Mouse (Mus musculus): ENCODE data around the gene Abraxas2. TPM values are rescaled to one million over a fixed set of nuclear protein-coding genes. Genes with fewer than 3 reads are reported as not detected.

The Abraxas2 gene
- polyA plus RNA-seq, 1 experiment from 2014 or later, result 39.6 TPM

- H3K4me1 ChIP-seq (ENCODE audit: insufficient read depth), result no peaks in the 10 kb centered on the region
- no peaks in the 10 kb centered on the region for H3K36me3 ChIP-seq (ENCODE audit: insufficient read depth)
- WGBS, result 72% methylated on average over 5 of the region's 5 CpGs
- H3K9ac ChIP-seq, result no peak overlapping the region
- H3K27me3 ChIP-seq (ENCODE audit: insufficient read depth, low read length), result no peaks in the 10 kb centered on the region
- H3K4me3 ChIP-seq (ENCODE audit: low read depth, low read length), result no peak overlapping the region
- DNase-seq (no peak), ATAC-seq (ENCODE audit: insufficient read depth) (no peak)
- TF ChIP-seq CTCF (IDR thresholded peaks at IDR 0.05; ENCODE audit: low read depth), result no peak
- no peak overlapping the region for H3K27ac ChIP-seq (ENCODE audit: low read depth)
- no peaks in the 10 kb centered on the region for H3K9me3 ChIP-seq (ENCODE audit: low read depth, low read length)
- no peak overlapping the region for H3K4me2 ChIP-seq
These were observed 32.7 kb downstream of the Abraxas2 start for GRCm38 (mm10) chr7:132891561-132892310.

GRCm38 (mm10) chr7:132892311-132892661 is 33.3 kb downstream of the Abraxas2 start:
- DNase-seq (no peak), ATAC-seq (ENCODE audit: insufficient read depth) (no peak)
- Histone ChIP-seq H3K4me2 (no peak overlapping the region), H3K27me3 (ENCODE audit: insufficient read depth, low read length) (no peaks in the 10 kb centered on the region), H3K4me1 (ENCODE audit: insufficient read depth) (no peaks in the 10 kb centered on the region), H3K27ac (ENCODE audit: low read depth) (no peak overlapping the region), H3K9me3 (ENCODE audit: low read depth, low read length) (no peaks in the 10 kb centered on the region), H3K36me3 (ENCODE audit: insufficient read depth) (no peaks in the 10 kb centered on the region), H3K4me3 (ENCODE audit: low read depth, low read length) (no peak overlapping the region), H3K9ac (no peak overlapping the region)
- TF ChIP-seq CTCF (IDR thresholded peaks at IDR 0.05; ENCODE audit: low read depth), result no peak
- 54% methylated on average over 4 of the region's 4 CpGs for WGBS

GRCm38 (mm10) chr7:132892806-132893205 is 33.8 kb downstream of the Abraxas2 start:
- no peak overlapping the region for H3K4me3 ChIP-seq (ENCODE audit: low read depth, low read length)
- H3K9me3 ChIP-seq (ENCODE audit: low read depth, low read length), result no peaks in the 10 kb centered on the region
- WGBS, result 55% methylated on average over 7 of the region's 7 CpGs
- H3K9ac ChIP-seq, result no peak overlapping the region
- no peak overlapping the region for H3K4me2 ChIP-seq
- H3K4me1 ChIP-seq (ENCODE audit: insufficient read depth), result no peaks in the 10 kb centered on the region
- no peaks in the 10 kb centered on the region for H3K27me3 ChIP-seq (ENCODE audit: insufficient read depth, low read length)
- no peak for DNase-seq
- no peak for TF ChIP-seq CTCF (IDR thresholded peaks at IDR 0.05; ENCODE audit: low read depth)
- no peaks in the 10 kb centered on the region for H3K36me3 ChIP-seq (ENCODE audit: insufficient read depth)
- no peak overlapping the region for H3K27ac ChIP-seq (ENCODE audit: low read depth)
- ATAC-seq (ENCODE audit: insufficient read depth), result no peak

- ATAC-seq (ENCODE audit: insufficient read depth), result no peak
- H3K4me1 ChIP-seq (ENCODE audit: insufficient read depth), result no peaks in the 10 kb centered on the region
- H3K4me2 ChIP-seq, result no peak overlapping the region
- H3K36me3 ChIP-seq (ENCODE audit: insufficient read depth), result no peaks in the 10 kb centered on the region
- H3K9me3 ChIP-seq (ENCODE audit: low read depth, low read length), result no peaks in the 10 kb centered on the region
- WGBS, result 89% methylated on average over 1 of the region's 1 CpGs
- H3K27me3 ChIP-seq (ENCODE audit: insufficient read depth, low read length), result no peaks in the 10 kb centered on the region
- no peak for TF ChIP-seq CTCF (IDR thresholded peaks at IDR 0.05; ENCODE audit: low read depth)
- no peak overlapping the region for H3K9ac ChIP-seq
- H3K27ac ChIP-seq (ENCODE audit: low read depth), result no peak overlapping the region
- H3K4me3 ChIP-seq (ENCODE audit: low read depth, low read length), result no peak overlapping the region
- DNase-seq, result no peak
These were observed 34.3 kb downstream of the Abraxas2 start for GRCm38 (mm10) chr7:132893336-132893735.

- 46% methylated on average over 7 of the region's 7 CpGs for WGBS
- Histone ChIP-seq H3K27ac (ENCODE audit: low read depth) (no peak overlapping the region), H3K4me3 (ENCODE audit: low read depth, low read length) (no peak overlapping the region), H3K4me2 (no peak overlapping the region), H3K9me3 (ENCODE audit: low read depth, low read length) (no peaks in the 10 kb centered on the region), H3K36me3 (ENCODE audit: insufficient read depth) (no peaks in the 10 kb centered on the region), H3K9ac (no peak overlapping the region), H3K4me1 (ENCODE audit: insufficient read depth) (no peaks in the 10 kb centered on the region), H3K27me3 (ENCODE audit: insufficient read depth, low read length) (no peaks in the 10 kb centered on the region)
- TF ChIP-seq CTCF (IDR thresholded peaks at IDR 0.05; ENCODE audit: low read depth), result no peak
- DNase-seq (peak; percentile 50), ATAC-seq (ENCODE audit: insufficient read depth) (no peak)
These were observed 36.0 kb downstream of the Abraxas2 start for GRCm38 (mm10) chr7:132894841-132895555.

GRCm38 (mm10) chr7:132896206-132896815 is 37.3 kb downstream of the Abraxas2 start:
- Histone ChIP-seq H3K27ac (ENCODE audit: low read depth) (no peak overlapping the region), H3K9me3 (ENCODE audit: low read depth, low read length) (no peaks in the 10 kb centered on the region), H3K9ac (no peak overlapping the region), H3K4me2 (no peak overlapping the region), H3K27me3 (ENCODE audit: insufficient read depth, low read length) (no peaks in the 10 kb centered on the region), H3K4me3 (ENCODE audit: low read depth, low read length) (no peak overlapping the region), H3K4me1 (ENCODE audit: insufficient read depth) (no peaks in the 10 kb centered on the region), H3K36me3 (ENCODE audit: insufficient read depth) (no peaks in the 10 kb centered on the region)
- DNase-seq, result no peak
- ATAC-seq (ENCODE audit: insufficient read depth), result no peak
- no peak for TF ChIP-seq CTCF (IDR thresholded peaks at IDR 0.05; ENCODE audit: low read depth)
- 81% methylated on average over 9 of the region's 9 CpGs for WGBS

- H3K4me1 ChIP-seq (ENCODE audit: insufficient read depth), result no peaks in the 10 kb centered on the region
- no peak overlapping the region for H3K27ac ChIP-seq (ENCODE audit: low read depth)
- ATAC-seq (ENCODE audit: insufficient read depth) (no peak), DNase-seq (no peak)
- no peak overlapping the region for H3K9ac ChIP-seq
- 81% methylated on average over 10 of the region's 10 CpGs for WGBS
- no peak overlapping the region for H3K4me3 ChIP-seq (ENCODE audit: low read depth, low read length)
- no peak for TF ChIP-seq CTCF (IDR thresholded peaks at IDR 0.05; ENCODE audit: low read depth)
- H3K9me3 ChIP-seq (ENCODE audit: low read depth, low read length), result no peaks in the 10 kb centered on the region
- no peaks in the 10 kb centered on the region for H3K36me3 ChIP-seq (ENCODE audit: insufficient read depth)
- no peaks in the 10 kb centered on the region for H3K27me3 ChIP-seq (ENCODE audit: insufficient read depth, low read length)
- no peak overlapping the region for H3K4me2 ChIP-seq
These were observed 38.2 kb downstream of the Abraxas2 start for GRCm38 (mm10) chr7:132897258-132897657.
